Mouse (Mus musculus) liver, embryonic 15.5 days (tissue): ENCODE measurements around the gene Mov10. TPM values are rescaled to one million over a fixed set of nuclear protein-coding genes. Genes with fewer than 3 reads are reported as not detected.
"Not testable (repeated sequence)": the region's sequence is repeated elsewhere in the genome, so short reads cannot be mapped to it uniquely, and the experiment has no call there.

Experiments
- ATAC-seq: fragments of 200-750 bp; cut with Nextera tagmentation; 2 replicates; pipeline ENCODE4 v1.8.0; 2017; ENCODE audit warnings: moderate number of reproducible peaks, mild to moderate bottlenecking, moderate library complexity; ENCODE audit not compliant: insufficient read depth
- H3K27ac ChIP-seq: fragments of 300-500 bp; sonication (generic); replicated peaks from 2 replicates; pipeline ENCODE4 v1.5.1; 2015; ENCODE audit warnings: mild to moderate bottlenecking, inconsistent platforms
- H3K27me3 ChIP-seq: fragments of 300-500 bp; sonication (generic); 2 replicates; pipeline ENCODE4 v1.6.1; 2015; ENCODE audit warnings: mild to moderate bottlenecking, inconsistent platforms
- H3K36me3 ChIP-seq: fragments of 300-500 bp; sonication (generic); replicated peaks from 2 replicates; pipeline ENCODE4 v1.6.1; 2015; ENCODE audit warnings: moderate library complexity, mild to moderate bottlenecking, inconsistent platforms
- H3K4me1 ChIP-seq: fragments of 300-500 bp; sonication (generic); replicated peaks from 2 replicates; pipeline ENCODE4 v1.6.1; 2015; ENCODE audit warnings: inconsistent platforms
- H3K4me2 ChIP-seq: fragments of 300-500 bp; sonication (generic); 2 replicates; pipeline ENCODE4 v1.6.1; 2015; ENCODE audit warnings: moderate library complexity, mild to moderate bottlenecking, inconsistent platforms
- H3K4me3 ChIP-seq: fragments of 300-500 bp; sonication (generic); replicated peaks from 2 replicates; pipeline ENCODE4 v1.5.1; 2015; ENCODE audit warnings: mild to moderate bottlenecking, inconsistent platforms
- H3K9ac ChIP-seq: fragments of 300-500 bp; sonication (generic); 2 replicates; pipeline ENCODE4 v1.6.1; 2015; ENCODE audit warnings: moderate library complexity, mild to moderate bottlenecking, inconsistent platforms
- H3K9me3 ChIP-seq: fragments of 300-500 bp; sonication (generic); replicated peaks from 2 replicates; pipeline ENCODE4 v1.6.1; 2016; ENCODE audit warnings: inconsistent platforms
- WGBS: fragments of 180-500 bp; shearing (Covaris S2); methylation state at CpG from one replicate; pipeline ENCODE4 v1.1.7; 2015; ENCODE audit warnings: mixed read lengths; ENCODE audit not compliant: insufficient replicate concordance; 5-methylcytosine and 5-hydroxymethylcytosine counted together
- polyA plus RNA-seq: library from polyadenylated mRNA; unstranded; fragments of >200 nt; fragmentation: Nextera tagmentation; extraction: Ambion mirVana; gene quantifications from 2 replicates; pipeline ENCODE4 v1.2.1, GENCODE M21; 2015

Gene Mov10
- polyA plus RNA-seq, result 27.6 and 29.0 TPM in 2 replicates

- H3K9me3 ChIP-seq, result no peaks in the 10 kb centered on the region
- peak within 1 kb of the TSS; percentile 92 for H3K4me2 ChIP-seq
- 0% methylated on average over 40 of the region's 40 CpGs for WGBS
- H3K4me1 ChIP-seq, result peaks cover 34% of the 10 kb centered on the region
- peak; percentile 86 for ATAC-seq
- peaks cover 20% of the 10 kb centered on the region for H3K36me3 ChIP-seq
- H3K9ac ChIP-seq, result peak within 1 kb of the TSS; percentile 84
- H3K4me3 ChIP-seq, result peak within 1 kb of the TSS; percentile 77
- H3K27ac ChIP-seq, result peak within 1 kb of the TSS; percentile 83
- no peaks in the 10 kb centered on the region for H3K27me3 ChIP-seq
Measured at GRCm38 (mm10) chr3:104817991-104818748, at the start of gene Mov10. Mov10 (minus strand) TSS chr3:104818563.

- ATAC-seq, H3K27ac ChIP-seq, H3K9ac ChIP-seq, H3K27me3 ChIP-seq, H3K9me3 ChIP-seq: not testable (repeated sequence)
- peak overlapping the region; percentile 79 for H3K4me2 ChIP-seq
- H3K4me1 ChIP-seq, result peaks cover 36% of the 10 kb centered on the region
- peak overlapping the region; percentile 99; the same call in 1 of the 2 replicates for H3K4me3 ChIP-seq
- H3K36me3 ChIP-seq, result peaks cover 26% of the 10 kb centered on the region
Measured at GRCm38 (mm10) chr3:104866674-104867073, 48.3 kb upstream of the Mov10 start.

- H3K36me3 ChIP-seq, result peaks cover 14% of the 10 kb centered on the region
Measured at GRCm38 (mm10) chr3:104865341-104865788, 47.0 kb upstream of the Mov10 start.

GRCm38 (mm10) chr3:104864651-104865340 is 46.4 kb upstream of the Mov10 start:
- H3K9me3 ChIP-seq, result no peaks in the 10 kb centered on the region
- WGBS, result under 1% methylated on average over 48 of the region's 48 CpGs
- ATAC-seq, result peak; percentile 63
- H3K27me3 ChIP-seq, result no peaks in the 10 kb centered on the region
- H3K9ac ChIP-seq, result peak overlapping the region; percentile 98
- H3K27ac ChIP-seq, result peak overlapping the region; percentile 93
- H3K4me1 ChIP-seq, result peaks cover 51% of the 10 kb centered on the region
- H3K36me3 ChIP-seq, result peaks cover 12% of the 10 kb centered on the region; the same call in 1 of the 2 replicates
- peak overlapping the region; percentile 99 for H3K4me3 ChIP-seq
- peak overlapping the region; percentile 79 for H3K4me2 ChIP-seq

More at GRCm38 (mm10) chr3:104865341-104865788, 47.0 kb upstream of the Mov10 start:
- H3K4me2 ChIP-seq, result peak overlapping the region; percentile 79
- WGBS, result under 1% methylated on average over 12 of the region's 12 CpGs
- H3K4me3 ChIP-seq, result peak overlapping the region; percentile 99
- H3K4me1 ChIP-seq, result peaks cover 47% of the 10 kb centered on the region
- H3K9ac ChIP-seq, result peak overlapping the region; percentile 98
- ATAC-seq, result peak; percentile 27
- H3K9me3 ChIP-seq, result no peaks in the 10 kb centered on the region
- H3K27me3 ChIP-seq, result no peaks in the 10 kb centered on the region
- peak overlapping the region; percentile 93 for H3K27ac ChIP-seq

GRCm38 (mm10) chr3:104863786-104864650 is 45.7 kb upstream of the Mov10 start, which contains the start of the genes St7l and Capza1:
St7l (plus strand) TSS chr3:104864005.
Capza1 (minus strand) TSS chr3:104864505.
- ATAC-seq, result peak; percentile 93
- Histone ChIP-seq H3K4me2 (peak within 1 kb of the TSS; percentile 79), H3K4me3 (peak within 1 kb of the TSS; percentile 99)

GRCm38 (mm10) chr3:104858560-104858959 is 40.2 kb upstream of the Mov10 start:
- ATAC-seq, result no peak
- H3K4me3 ChIP-seq, result no peak overlapping the region
- peaks cover 31% of the 10 kb centered on the region for H3K36me3 ChIP-seq
- peaks cover 65% of the 10 kb centered on the region for H3K4me1 ChIP-seq
- no peaks in the 10 kb centered on the region for H3K9me3 ChIP-seq
- no peak overlapping the region for H3K27ac ChIP-seq
- no peaks in the 10 kb centered on the region for H3K27me3 ChIP-seq
- H3K9ac ChIP-seq, result no peak overlapping the region
- 69% methylated on average over 1 of the region's 1 CpGs for WGBS
- no peak overlapping the region for H3K4me2 ChIP-seq

More at GRCm38 (mm10) chr3:104863786-104864650, 45.7 kb upstream of the Mov10 start, which contains the start of the genes St7l and Capza1:
- H3K9ac ChIP-seq, result peak within 1 kb of the TSS; percentile 98
- H3K9me3 ChIP-seq, result no peaks in the 10 kb centered on the region
- no peaks in the 10 kb centered on the region for H3K27me3 ChIP-seq
- peaks cover 8% of the 10 kb centered on the region; the same call in 1 of the 2 replicates for H3K36me3 ChIP-seq
- H3K4me1 ChIP-seq, result peaks cover 56% of the 10 kb centered on the region
- H3K27ac ChIP-seq, result peak within 1 kb of the TSS; percentile 93
- WGBS, result under 1% methylated on average over 43 of the region's 43 CpGs

- 24% methylated on average over 1 of the region's 1 CpGs for WGBS
- ATAC-seq, result no peak
Measured at GRCm38 (mm10) chr3:104856106-104856505, 37.7 kb upstream of the Mov10 start.

GRCm38 (mm10) chr3:104854866-104855265 is 36.5 kb upstream of the Mov10 start:
- H3K4me3 ChIP-seq, result no peak overlapping the region
- no peaks in the 10 kb centered on the region for H3K27me3 ChIP-seq
- 0 out of 2 replicates have a peak overlapping the region, but pooled peaks have one; percentile 14 for H3K27ac ChIP-seq
- peaks cover 33% of the 10 kb centered on the region for H3K36me3 ChIP-seq
- H3K9me3 ChIP-seq, result no peaks in the 10 kb centered on the region
- peak overlapping the region; percentile 23; the same call in 1 of the 2 replicates for H3K4me2 ChIP-seq
- peaks cover 35% of the 10 kb centered on the region for H3K4me1 ChIP-seq
- no peak overlapping the region for H3K9ac ChIP-seq
- ATAC-seq, result peak; percentile 25; the same call in 1 of the 2 replicates

More at GRCm38 (mm10) chr3:104856106-104856505, 37.7 kb upstream of the Mov10 start:
- Histone ChIP-seq H3K27me3 (no peaks in the 10 kb centered on the region), H3K4me2 (no peak overlapping the region), H3K27ac (no peak overlapping the region), H3K9ac (no peak overlapping the region), H3K36me3 (peaks cover 27% of the 10 kb centered on the region), H3K4me1 (peaks cover 44% of the 10 kb centered on the region), H3K4me3 (no peak overlapping the region), H3K9me3 (no peaks in the 10 kb centered on the region)

- no peak for ATAC-seq
- no peak overlapping the region for H3K27ac ChIP-seq
- H3K9ac ChIP-seq, result no peak overlapping the region
- WGBS, result 86% methylated on average over 1 of the region's 1 CpGs
- H3K4me1 ChIP-seq, result peaks cover 31% of the 10 kb centered on the region
- no peaks in the 10 kb centered on the region for H3K27me3 ChIP-seq
- no peak overlapping the region for H3K4me2 ChIP-seq
- H3K4me3 ChIP-seq, result no peak overlapping the region
- H3K36me3 ChIP-seq, result peaks cover 35% of the 10 kb centered on the region
- H3K9me3 ChIP-seq, result no peaks in the 10 kb centered on the region
Measured at GRCm38 (mm10) chr3:104854465-104854864, 36.1 kb upstream of the Mov10 start.

GRCm38 (mm10) chr3:104846601-104847000 is 28.2 kb upstream of the Mov10 start:
- Histone ChIP-seq H3K4me1 (peaks cover 6% of the 10 kb centered on the region; the same call in 1 of the 2 replicates), H3K4me3 (no peak overlapping the region), H3K27me3 (no peaks in the 10 kb centered on the region), H3K9me3 (no peaks in the 10 kb centered on the region), H3K27ac (no peak overlapping the region), H3K9ac (no peak overlapping the region), H3K36me3 (peaks cover 64% of the 10 kb centered on the region), H3K4me2 (no peak overlapping the region)
- 85% methylated on average over 4 of the region's 4 CpGs for WGBS
- no peak for ATAC-seq
